Mouse (Mus musculus): ENCODE data around the gene Gcsam.

- TF ChIP-seq POLR2A (IDR thresholded peaks at IDR 0.05; ENCODE audit: low read depth, low read length): no peak
- TF ChIP-seq CTCF (IDR thresholded peaks at IDR 0.05; ENCODE audit: extremely low read depth, insufficient read depth, insufficient read length, insufficient replicate concordance): no peak
Observed at GRCm38 (mm10) chr16:45561747-45562146, 48.4 kb upstream of the Gcsam start.
